Mouse (Mus musculus) embryonic facial prominence, embryonic 11.5 days (tissue): ENCODE data around the gene Stxbp6. TPM values are rescaled to one million over a fixed set of nuclear protein-coding genes. Genes with fewer than 3 reads are reported as not detected.

Experiments
- ATAC-seq: fragments of 200-750 bp; cut with Nextera tagmentation; replicated peaks from 2 replicates; pipeline ENCODE4 v1.8.0; 2017; ENCODE audit warnings: low read depth; ENCODE audit not compliant: insufficient number of reproducible peaks, low FRiP score, low TSS enrichment
- DNase-seq: peaks from one replicate; pipeline ENCODE4 v3.0.0-alpha.2; 2015; ENCODE audit warnings: low spot score
- H3K27ac ChIP-seq: fragments of 300-500 bp; sonication (generic); replicated peaks from 2 replicates; pipeline ENCODE4 v1.5.1; 2014; ENCODE audit warnings: mild to moderate bottlenecking, low read depth, low read length, control low read depth
- H3K27me3 ChIP-seq: fragments of 300-500 bp; sonication (generic); 2 replicates; pipeline ENCODE4 v1.6.1; 2014; ENCODE audit warnings: mild to moderate bottlenecking, low read length, moderate library complexity, mixed read lengths; ENCODE audit not compliant: control insufficient read depth, insufficient read depth
- H3K36me3 ChIP-seq: fragments of 300-500 bp; sonication (generic); replicated peaks from 2 replicates; pipeline ENCODE4 v1.6.1; 2014; ENCODE audit warnings: low read depth, mild to moderate bottlenecking, low read length, moderate library complexity, mixed read lengths; ENCODE audit not compliant: control insufficient read depth, insufficient read depth
- H3K4me1 ChIP-seq: fragments of 300-500 bp; sonication (generic); 2 replicates; pipeline ENCODE4 v1.6.1; 2014; ENCODE audit warnings: low read length, mixed read lengths; ENCODE audit not compliant: control insufficient read depth, insufficient read depth
- H3K4me2 ChIP-seq: fragments of 300-500 bp; sonication (generic); 2 replicates; pipeline ENCODE4 v1.6.1; 2014; ENCODE audit warnings: low read depth, mild to moderate bottlenecking, control low read depth, low read length, moderate library complexity
- H3K4me3 ChIP-seq: fragments of 300-500 bp; sonication (generic); 2 replicates; pipeline ENCODE4 v1.5.1; 2014; ENCODE audit warnings: low read depth, low read length, control low read depth
- H3K9ac ChIP-seq: fragments of 300-500 bp; sonication (generic); replicated peaks from 2 replicates; pipeline ENCODE4 v1.6.1; 2014; ENCODE audit warnings: mild to moderate bottlenecking, control low read depth, low read length
- H3K9me3 ChIP-seq: fragments of 300-500 bp; sonication (generic); replicated peaks from 2 replicates; pipeline ENCODE4 v1.6.1; 2016; ENCODE audit warnings: mild to moderate bottlenecking, low read length, inconsistent platforms, mixed read lengths; ENCODE audit not compliant: control insufficient read depth
- WGBS: fragments of 180-500 bp; shearing (Covaris S2); extraction: QIAGEN DNeasy Blood & Tissue Kit; methylation state at CpG from one replicate; pipeline ENCODE4 v1.1.7; 2014; 5-methylcytosine and 5-hydroxymethylcytosine counted together
- polyA plus RNA-seq: library from polyadenylated mRNA; unstranded; fragments of >200 nt; fragmentation: Nextera tagmentation; extraction: Ambion mirVana; gene quantifications from 2 replicates; pipeline ENCODE4 v1.2.1, GENCODE M21; 2014

The Stxbp6 gene
- polyA plus RNA-seq, 1 experiment from 2014 or later = 8.9 TPM

GRCm38 (mm10) chr12:44859454-44859853 lies 215.1 kb downstream of the Stxbp6 start:
- Histone ChIP-seq H3K9ac (no peak overlapping the region), H3K9me3 (no peaks in the 10 kb centered on the region), H3K27ac (no peak overlapping the region), H3K4me3 (no peak overlapping the region), H3K4me2 (no peak overlapping the region), H3K27me3 (no peaks in the 10 kb centered on the region), H3K36me3 (no peaks in the 10 kb centered on the region), H3K4me1 (no peaks in the 10 kb centered on the region)
- 75% methylated on average over 5 of the region's 5 CpGs for WGBS
- no peak for DNase-seq
- ATAC-seq = no peak

- Histone ChIP-seq H3K4me3 (no peak overlapping the region), H3K4me1 (no peaks in the 10 kb centered on the region), H3K27me3 (no peaks in the 10 kb centered on the region), H3K4me2 (no peak overlapping the region), H3K27ac (no peak overlapping the region), H3K36me3 (no peaks in the 10 kb centered on the region), H3K9ac (no peak overlapping the region), H3K9me3 (no peaks in the 10 kb centered on the region)
- DNase-seq (peak; percentile 6), ATAC-seq (peak; percentile 83; the same call in 1 of the 2 replicates)
- 56% methylated on average over 4 of the region's 4 CpGs for WGBS
Measured at GRCm38 (mm10) chr12:44858110-44858885, 216.2 kb downstream of the Stxbp6 start.

GRCm38 (mm10) chr12:44852024-44852423 lies 222.5 kb downstream of the Stxbp6 start:
- H3K36me3 ChIP-seq = no peaks in the 10 kb centered on the region
- no peak overlapping the region for H3K4me3 ChIP-seq
- H3K27me3 ChIP-seq = no peaks in the 10 kb centered on the region
- H3K27ac ChIP-seq = no peak overlapping the region
- H3K4me1 ChIP-seq = no peaks in the 10 kb centered on the region
- ATAC-seq (no peak), DNase-seq (no peak)
- no peaks in the 10 kb centered on the region for H3K9me3 ChIP-seq
- no peak overlapping the region for H3K4me2 ChIP-seq
- no peak overlapping the region for H3K9ac ChIP-seq
- WGBS = 72% methylated on average over 1 of the region's 1 CpGs

GRCm38 (mm10) chr12:44850516-44850915 lies 224.0 kb downstream of the Stxbp6 start:
- H3K9ac ChIP-seq = no peak overlapping the region
- no peaks in the 10 kb centered on the region for H3K4me1 ChIP-seq
- no peaks in the 10 kb centered on the region for H3K9me3 ChIP-seq
- no peak overlapping the region for H3K4me3 ChIP-seq
- ATAC-seq = no peak
- H3K27me3 ChIP-seq = no peaks in the 10 kb centered on the region
- H3K4me2 ChIP-seq = no peak overlapping the region
- H3K36me3 ChIP-seq = no peaks in the 10 kb centered on the region
- 71% methylated on average over 1 of the region's 1 CpGs for WGBS
- H3K27ac ChIP-seq = no peak overlapping the region
- no peak for DNase-seq

GRCm38 (mm10) chr12:44848483-44849221 lies 225.9 kb downstream of the Stxbp6 start:
- 48% methylated on average over 3 of the region's 3 CpGs for WGBS
- Histone ChIP-seq H3K4me1 (no peaks in the 10 kb centered on the region), H3K27ac (no peak overlapping the region), H3K36me3 (no peaks in the 10 kb centered on the region), H3K9ac (no peak overlapping the region), H3K4me2 (no peak overlapping the region), H3K9me3 (no peaks in the 10 kb centered on the region), H3K27me3 (no peaks in the 10 kb centered on the region), H3K4me3 (no peak overlapping the region)
- DNase-seq (peak; percentile 74), ATAC-seq (no peak)

GRCm38 (mm10) chr12:44840585-44840984 lies 233.9 kb downstream of the Stxbp6 start:
- Histone ChIP-seq H3K36me3 (no peaks in the 10 kb centered on the region), H3K9me3 (no peaks in the 10 kb centered on the region), H3K27me3 (no peaks in the 10 kb centered on the region), H3K4me1 (no peaks in the 10 kb centered on the region), H3K9ac (no peak overlapping the region), H3K4me3 (no peak overlapping the region), H3K4me2 (no peak overlapping the region), H3K27ac (no peak overlapping the region)
- no peak for ATAC-seq
- 76% methylated on average over 2 of the region's 2 CpGs for WGBS
- no peak for DNase-seq

GRCm38 (mm10) chr12:44839594-44840373 lies 234.7 kb downstream of the Stxbp6 start:
- H3K36me3 ChIP-seq = no peaks in the 10 kb centered on the region
- H3K4me3 ChIP-seq = no peak overlapping the region
- WGBS = 33% methylated on average over 7 of the region's 7 CpGs
- no peaks in the 10 kb centered on the region for H3K27me3 ChIP-seq
- ATAC-seq (0 out of 2 replicates have a peak, but pooled peaks have one; percentile 62), DNase-seq (no peak)
- no peaks in the 10 kb centered on the region for H3K9me3 ChIP-seq
- no peak overlapping the region for H3K9ac ChIP-seq
- H3K27ac ChIP-seq = no peak overlapping the region
- H3K4me2 ChIP-seq = no peak overlapping the region
- H3K4me1 ChIP-seq = no peaks in the 10 kb centered on the region
